Mouse (Mus musculus) intestine, embryonic 16.5 days (tissue): ENCODE results near the gene Faiml. TPM values are rescaled to one million over a fixed set of nuclear protein-coding genes. Genes with fewer than 3 reads are reported as not detected.

Source experiments
- ATAC-seq: fragments of 200-750 bp; cut with Nextera tagmentation; 2 replicates; pipeline ENCODE4 v1.8.0; 2017; ENCODE audit warnings: moderate TSS enrichment, moderate library complexity
- H3K27ac ChIP-seq: fragments of 300-500 bp; sonication (generic); 2 replicates; pipeline ENCODE4 v1.5.1; 2014; ENCODE audit warnings: mild to moderate bottlenecking, low read length
- H3K27me3 ChIP-seq: fragments of 300-500 bp; sonication (generic); replicated peaks from 2 replicates; pipeline ENCODE4 v1.6.1; 2014; ENCODE audit warnings: low read length, control low read depth, mixed read lengths; ENCODE audit not compliant: control insufficient read depth, insufficient read depth
- H3K36me3 ChIP-seq: fragments of 300-500 bp; sonication (generic); 2 replicates; pipeline ENCODE4 v1.6.1; 2014; ENCODE audit warnings: low read length, control low read depth; ENCODE audit not compliant: control insufficient read depth, insufficient read depth
- H3K4me1 ChIP-seq: fragments of 300-500 bp; sonication (generic); 2 replicates; pipeline ENCODE4 v1.6.1; 2014; ENCODE audit warnings: low read length, control low read depth, mixed read lengths; ENCODE audit not compliant: control insufficient read depth, insufficient read depth
- H3K4me2 ChIP-seq: fragments of 300-500 bp; sonication (generic); 2 replicates; pipeline ENCODE4 v1.6.1; 2014; ENCODE audit warnings: low read depth, low read length, control low read depth
- H3K4me3 ChIP-seq: fragments of 300-500 bp; sonication (generic); 2 replicates; pipeline ENCODE4 v1.5.1; 2014; ENCODE audit warnings: mild to moderate bottlenecking, low read length
- H3K9ac ChIP-seq: fragments of 300-500 bp; sonication (generic); 2 replicates; pipeline ENCODE4 v1.6.1; 2014; ENCODE audit warnings: low read depth, low read length
- H3K9me3 ChIP-seq: fragments of 300-500 bp; sonication (generic); 2 replicates; pipeline ENCODE4 v1.6.1; 2016; ENCODE audit warnings: low read length, control low read depth; ENCODE audit not compliant: control insufficient read depth
- WGBS: fragments of 180-500 bp; shearing (Covaris S2); extraction: QIAGEN DNeasy Blood & Tissue Kit; methylation state at CpG from one replicate; pipeline ENCODE4 v1.1.7; 2014; 5-methylcytosine and 5-hydroxymethylcytosine counted together
- polyA plus RNA-seq: library from polyadenylated mRNA; unstranded; fragments of >200 nt; fragmentation: Nextera tagmentation; extraction: Ambion mirVana; gene quantifications from 2 replicates; pipeline ENCODE4 v1.2.1, GENCODE M21; 2015

Faiml gene
- polyA plus RNA-seq, 1 experiment from 2014 or later: not detected

DNA sequence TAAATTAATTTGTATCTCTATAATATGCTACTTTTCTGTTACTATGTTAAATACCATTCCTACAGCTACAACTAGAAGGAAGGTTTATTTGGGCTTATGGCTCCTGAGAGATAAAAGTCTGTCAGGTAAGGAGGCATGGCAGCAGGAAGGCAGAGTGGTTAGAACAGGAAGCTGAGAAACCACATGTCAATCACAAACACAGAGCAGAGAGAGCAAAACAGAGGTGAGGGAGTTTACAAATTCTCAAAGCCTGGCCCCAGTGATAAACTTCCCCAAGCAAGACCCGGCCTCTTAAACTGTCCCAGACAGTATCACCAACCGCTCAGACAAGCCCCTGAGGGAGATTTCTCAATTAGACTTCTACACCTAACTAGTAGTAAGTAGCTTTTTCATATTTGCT lies 20.9 kb downstream of the Faiml start:
- 78% methylated on average over 2 of the region's 2 CpGs for WGBS
- no peaks in the 10 kb centered on the region for H3K9me3 ChIP-seq
- H3K9ac ChIP-seq: no peak overlapping the region
- no peaks in the 10 kb centered on the region for H3K36me3 ChIP-seq
- H3K27me3 ChIP-seq: no peaks in the 10 kb centered on the region
- no peak overlapping the region for H3K4me2 ChIP-seq
- ATAC-seq: no peak
- H3K27ac ChIP-seq: no peak overlapping the region
- H3K4me3 ChIP-seq: no peak overlapping the region
- H3K4me1 ChIP-seq: no peaks in the 10 kb centered on the region

DNA sequence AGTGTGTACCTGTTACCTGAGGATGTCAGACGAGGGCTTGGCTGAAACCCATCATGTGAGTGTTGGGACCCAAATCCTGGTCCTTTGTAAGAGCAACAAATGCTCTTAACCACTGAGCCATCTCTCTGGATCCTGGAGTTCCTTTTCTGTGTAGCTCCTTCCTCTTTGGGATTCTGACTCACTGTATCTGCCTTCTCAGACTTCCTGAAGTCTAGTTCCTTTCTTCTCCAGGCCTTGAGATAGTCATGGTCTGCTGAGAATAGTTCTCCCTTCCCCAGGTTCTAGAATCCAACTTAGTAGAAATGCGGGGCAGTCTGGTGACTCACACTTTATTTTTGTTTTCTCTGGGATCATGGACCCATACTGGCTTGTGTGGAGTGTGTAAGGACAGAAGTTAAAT lies 24.4 kb downstream of the Faiml start:
- Histone ChIP-seq H3K27me3 (no peaks in the 10 kb centered on the region), H3K9me3 (no peaks in the 10 kb centered on the region), H3K9ac (no peak overlapping the region), H3K4me1 (no peaks in the 10 kb centered on the region), H3K4me2 (no peak overlapping the region), H3K36me3 (no peaks in the 10 kb centered on the region), H3K4me3 (no peak overlapping the region), H3K27ac (no peak overlapping the region)
- 70% methylated on average over 2 of the region's 2 CpGs for WGBS
- ATAC-seq: no peak

DNA sequence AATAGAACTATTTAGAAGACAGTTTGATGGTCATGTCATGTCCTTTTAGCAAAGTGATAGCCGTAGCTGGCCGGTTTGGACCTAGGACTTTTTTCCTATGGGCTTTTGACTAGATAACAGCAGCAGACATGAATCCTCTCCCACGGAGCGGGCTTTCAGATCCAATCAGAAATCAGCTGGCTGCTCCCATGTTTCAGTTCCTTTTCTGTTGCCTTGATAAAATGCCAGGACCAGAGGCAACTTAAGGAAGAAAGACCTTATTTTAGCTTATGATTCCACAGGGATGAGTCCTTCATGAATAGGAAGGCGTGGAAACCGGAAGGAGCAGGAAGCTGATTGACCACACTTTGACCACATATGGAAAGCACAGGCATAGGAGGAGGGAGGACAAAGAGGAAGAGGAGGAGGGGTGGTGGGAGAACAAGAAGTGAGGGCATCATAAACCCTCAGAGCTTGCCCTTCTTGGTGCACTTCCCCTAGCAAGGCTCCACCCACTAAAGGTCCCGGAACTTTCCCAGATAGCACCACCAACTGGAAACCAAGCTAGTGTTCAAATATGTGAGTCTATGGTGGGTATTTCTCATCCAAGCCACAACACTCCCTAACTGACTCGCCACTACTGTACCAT lies 53.9 kb downstream of the Faiml start:
- ATAC-seq: no peak
- Histone ChIP-seq H3K9me3 (no peaks in the 10 kb centered on the region), H3K4me1 (no peaks in the 10 kb centered on the region), H3K36me3 (no peaks in the 10 kb centered on the region), H3K4me3 (no peak overlapping the region), H3K27ac (no peak overlapping the region), H3K9ac (no peak overlapping the region), H3K4me2 (no peak overlapping the region), H3K27me3 (no peaks in the 10 kb centered on the region)
- WGBS: 80% methylated on average over 8 of the region's 8 CpGs

DNA sequence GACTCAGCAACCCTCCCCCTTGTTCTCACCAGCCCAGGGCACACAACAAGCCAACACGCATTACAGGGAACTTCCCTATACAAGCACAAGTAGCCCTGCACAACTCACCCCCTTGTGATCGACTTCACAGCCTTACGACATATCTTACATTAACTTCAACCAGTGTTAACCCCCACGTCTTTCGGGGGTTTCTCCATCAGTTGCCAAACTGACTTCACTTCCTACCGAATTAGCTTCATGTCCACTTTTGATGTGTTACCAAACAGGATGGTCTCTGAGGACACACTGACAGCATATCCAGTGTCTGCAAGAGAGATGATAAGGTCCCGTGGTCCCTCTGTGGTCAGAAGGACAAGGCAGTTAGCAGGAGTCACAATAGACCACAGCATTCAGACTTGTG lies 54.9 kb downstream of the Faiml start:
- Histone ChIP-seq H3K36me3 (no peaks in the 10 kb centered on the region), H3K4me2 (no peak overlapping the region), H3K9ac (no peak overlapping the region), H3K27me3 (no peaks in the 10 kb centered on the region), H3K4me1 (no peaks in the 10 kb centered on the region), H3K4me3 (no peak overlapping the region), H3K9me3 (no peaks in the 10 kb centered on the region), H3K27ac (no peak overlapping the region)
- 89% methylated on average over 7 of the region's 7 CpGs for WGBS
- ATAC-seq: no peak

DNA sequence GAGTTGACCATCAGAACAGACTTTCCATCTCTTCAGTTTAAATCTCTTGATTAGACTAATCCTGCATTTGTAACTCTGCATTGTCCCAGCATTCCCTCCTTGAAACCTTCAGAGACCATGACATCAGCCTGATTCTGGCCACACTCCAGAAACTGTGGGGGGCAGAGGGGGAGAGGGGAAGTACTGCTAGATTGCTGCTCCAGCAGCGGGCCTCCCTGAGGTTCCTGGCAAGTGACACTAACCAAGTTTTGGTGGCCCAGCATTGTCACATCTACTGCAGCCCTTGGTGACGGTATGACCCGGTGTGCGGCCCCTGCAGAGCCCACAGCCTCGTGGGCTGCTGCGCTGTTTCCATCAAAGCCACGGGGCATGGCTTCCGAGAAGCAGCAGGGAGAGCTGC lies 56.8 kb downstream of the Faiml start:
- WGBS: 68% methylated on average over 8 of the region's 8 CpGs
- no peaks in the 10 kb centered on the region for H3K9me3 ChIP-seq
- no peak overlapping the region for H3K4me3 ChIP-seq
- H3K9ac ChIP-seq: no peak overlapping the region
- ATAC-seq: no peak
- no peak overlapping the region for H3K4me2 ChIP-seq
- H3K36me3 ChIP-seq: no peaks in the 10 kb centered on the region
- no peaks in the 10 kb centered on the region for H3K27me3 ChIP-seq
- no peaks in the 10 kb centered on the region for H3K4me1 ChIP-seq
- no peak overlapping the region for H3K27ac ChIP-seq

Other genes with a start within 250 kb of the Faiml start
- 33.1 and 39.2 TPM in 2 replicates for gene Gm1123, start 201.5 kb downstream of the Faiml start, polyA plus RNA-seq
- gene Pik3cb, start 96.6 kb downstream of the Faiml start, polyA plus RNA-seq: 0.72 and 0.73 TPM in 2 replicates
- gene Cep70, start 6.1 kb upstream of the Faiml start, polyA plus RNA-seq: 20.2 and 20.6 TPM in 2 replicates
- gene Esyt3, start 121.3 kb upstream of the Faiml start, polyA plus RNA-seq: 0.38 and 0.40 TPM in 2 replicates
- gene Mras, start 200.1 kb upstream of the Faiml start, polyA plus RNA-seq: 6.8 and 6.9 TPM in 2 replicates
- gene Nme9, start 214.2 kb upstream of the Faiml start, polyA plus RNA-seq: 0.73 and 0.76 TPM in 2 replicates